Mouse (Mus musculus) embryonic fibroblast, embryonic 13.5 days (primary cell): ENCODE measurements at regions not wholly inside any gene's neighbourhood (a gene's known extent, or its start where the extent isn't known, plus 50 kb on each side); places are given as distances from the start of the nearest gene placed in this dataset.

Experiments
- CTCF ChIP-seq: IDR thresholded peaks from 2 replicates; pipeline ENCODE4 v1.5.1; 2011; ENCODE audit warnings: mild to moderate bottlenecking, control low read depth, low read length, moderate library complexity, borderline replicate concordance; ENCODE audit not compliant: insufficient read depth
- POLR2A ChIP-seq: IDR thresholded peaks from 2 replicates; pipeline ENCODE4 v1.6.1; 2011; ENCODE audit warnings: low read depth, mild to moderate bottlenecking, control low read depth, low read length, moderate library complexity

GRCm38 (mm10) chr5:132826009-132826408 is 282.9 kb upstream of the Auts2 start:
- no peak for TF ChIP-seq POLR2A
- no peak for TF ChIP-seq CTCF
